Mouse (Mus musculus) urinary bladder, postnatal 14 days (tissue): ENCODE data around the gene Cd6.
A peak's percentile ranks its signal among the peaks of the same experiment; 100 is the strongest.

Experiments used
- DNase-seq: peaks from one replicate; pipeline ENCODE4 v3.0.0; 2021; ENCODE audit warnings: low spot score

Cd6 gene

DNA sequence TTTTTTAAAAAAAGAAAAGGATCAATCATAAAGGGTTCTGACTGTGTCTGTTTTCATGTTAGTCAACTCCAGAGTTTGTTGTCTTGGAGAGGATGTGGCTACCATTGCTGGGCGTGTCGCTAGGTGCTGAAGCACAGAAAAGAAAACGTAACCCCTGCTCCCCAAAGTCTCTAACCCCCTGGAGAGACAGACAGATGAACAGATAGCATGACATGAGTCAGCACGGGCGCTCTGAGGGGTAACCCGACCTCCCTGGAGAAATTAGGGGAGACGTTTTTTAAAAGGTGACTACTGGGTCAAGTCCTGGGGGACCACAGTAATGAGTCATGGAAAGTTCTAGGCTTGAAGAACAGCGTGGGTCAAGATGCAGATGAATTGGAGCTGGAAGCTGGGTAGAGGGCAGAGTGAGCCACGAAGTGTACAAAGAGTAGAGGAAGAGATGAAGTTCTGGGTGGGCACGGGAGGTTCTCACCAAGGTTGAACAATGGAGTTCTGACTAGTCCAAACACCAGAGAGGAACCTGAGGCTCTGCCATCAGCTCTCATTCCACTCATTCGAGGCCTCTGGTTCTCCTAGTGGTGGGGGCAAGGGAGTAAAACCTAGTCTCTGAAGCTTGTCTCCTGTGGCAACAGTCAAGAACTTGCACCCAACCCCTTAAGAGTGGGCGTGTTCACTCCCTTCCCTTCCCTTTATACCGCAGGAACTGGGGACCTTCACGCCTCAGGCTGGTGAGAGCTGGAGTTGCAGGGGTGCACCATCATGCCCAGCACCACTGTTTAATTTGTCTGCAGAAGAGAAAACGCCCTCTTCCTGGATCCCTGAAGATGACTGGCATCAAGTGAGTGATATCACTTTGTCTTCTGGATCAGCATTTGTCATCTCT, 9.4 kb upstream of the Cd6 start, which contains the start of gene Slc15a3:
TSS of gene Slc15a3 (plus strand) at position 718 of the 883 bp plus-strand sequence.
- DNase-seq: no peak

DNA sequence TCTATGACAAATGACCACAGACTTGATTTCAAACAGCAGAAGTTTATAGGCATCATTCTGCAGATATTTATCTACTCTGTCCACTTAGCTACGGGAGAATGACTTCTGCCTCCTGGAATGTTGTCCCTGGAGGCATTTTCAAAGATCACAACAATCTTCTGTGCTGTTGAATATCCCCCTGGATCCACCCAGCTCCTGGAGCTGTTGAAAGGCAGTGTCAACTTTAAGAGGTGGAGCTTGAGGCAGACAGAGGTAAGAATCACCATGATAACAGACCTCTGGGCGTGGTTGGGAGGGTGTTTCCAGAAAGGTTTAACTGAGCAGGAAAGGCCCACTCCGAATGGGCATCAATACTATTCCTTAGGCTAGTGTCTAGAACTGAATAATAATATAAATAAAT, 5.8 kb upstream of the Cd6 start:
- DNase-seq: no peak

GRCm38 (mm10) chr19:10833611-10834010, 3.8 kb upstream of the Cd6 start:
- no peak for DNase-seq

GRCm38 (mm10) chr19:10832030-10832429, 2.2 kb upstream of the Cd6 start:
- no peak for DNase-seq

GRCm38 (mm10) chr19:10831424-10831823, 1.6 kb upstream of the Cd6 start:
- peak; percentile 80 for DNase-seq

DNA sequence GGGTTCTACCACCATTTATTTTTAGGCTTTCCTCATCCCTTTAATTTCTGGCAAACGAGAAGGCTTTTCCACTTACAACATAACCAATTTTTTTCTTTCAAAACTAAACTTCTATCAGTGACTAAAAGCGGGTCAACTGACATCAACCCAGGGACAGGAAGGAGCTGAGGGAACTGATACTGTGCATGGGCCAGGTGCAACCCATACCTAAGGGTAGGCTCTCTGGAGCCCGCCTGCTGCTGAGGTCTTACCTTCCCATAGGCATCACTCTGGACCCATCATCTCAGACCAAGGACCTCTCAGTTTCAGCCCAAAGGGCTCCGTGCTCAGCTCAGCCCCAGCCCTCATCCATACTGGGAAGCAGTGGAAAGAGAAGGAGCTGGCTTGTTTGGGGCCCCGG, 1.5 kb downstream of the Cd6 start:
- no peak for DNase-seq

GRCm38 (mm10) chr19:10824061-10824460, 5.8 kb downstream of the Cd6 start:
- no peak for DNase-seq

DNA sequence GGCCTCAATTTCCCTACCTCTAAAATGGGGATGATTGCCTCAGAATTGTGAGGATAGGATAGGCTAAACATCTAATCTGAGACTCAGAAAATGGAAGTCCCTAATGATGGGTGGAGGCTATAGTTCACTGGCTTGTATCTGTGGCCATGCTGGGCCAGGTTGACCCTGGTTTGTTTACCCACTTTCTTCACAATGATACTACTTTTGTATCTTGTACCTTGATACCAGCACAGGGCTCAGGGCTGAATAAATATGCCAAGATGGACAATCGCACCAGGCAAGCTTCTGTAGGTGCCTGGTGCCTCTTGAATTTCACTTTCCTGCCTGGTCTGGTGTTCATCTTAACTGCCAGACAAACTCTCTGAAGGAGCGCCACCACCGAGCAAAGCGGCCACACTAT, 7.3 kb downstream of the Cd6 start:
- no peak for DNase-seq

DNA sequence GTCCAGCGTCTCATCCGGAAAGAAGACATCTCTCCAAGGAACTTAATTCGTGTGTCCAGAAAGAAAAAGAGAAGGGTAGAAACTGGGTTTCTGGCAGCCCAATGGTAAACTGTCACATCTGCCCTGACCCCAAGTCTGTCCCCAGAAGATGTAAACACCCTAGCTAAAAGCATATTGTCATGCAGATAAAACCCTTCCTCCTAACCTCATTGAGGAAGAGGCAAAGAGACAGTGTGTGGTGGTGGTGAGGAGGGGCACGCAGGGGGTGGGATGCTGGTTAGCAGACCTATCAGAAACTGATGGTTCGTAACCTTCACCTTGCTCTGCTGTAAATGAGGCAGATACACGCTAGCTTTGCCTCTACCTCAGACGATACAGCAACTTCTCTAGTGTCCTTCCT, 8.5 kb downstream of the Cd6 start:
- DNase-seq: no peak

DNA sequence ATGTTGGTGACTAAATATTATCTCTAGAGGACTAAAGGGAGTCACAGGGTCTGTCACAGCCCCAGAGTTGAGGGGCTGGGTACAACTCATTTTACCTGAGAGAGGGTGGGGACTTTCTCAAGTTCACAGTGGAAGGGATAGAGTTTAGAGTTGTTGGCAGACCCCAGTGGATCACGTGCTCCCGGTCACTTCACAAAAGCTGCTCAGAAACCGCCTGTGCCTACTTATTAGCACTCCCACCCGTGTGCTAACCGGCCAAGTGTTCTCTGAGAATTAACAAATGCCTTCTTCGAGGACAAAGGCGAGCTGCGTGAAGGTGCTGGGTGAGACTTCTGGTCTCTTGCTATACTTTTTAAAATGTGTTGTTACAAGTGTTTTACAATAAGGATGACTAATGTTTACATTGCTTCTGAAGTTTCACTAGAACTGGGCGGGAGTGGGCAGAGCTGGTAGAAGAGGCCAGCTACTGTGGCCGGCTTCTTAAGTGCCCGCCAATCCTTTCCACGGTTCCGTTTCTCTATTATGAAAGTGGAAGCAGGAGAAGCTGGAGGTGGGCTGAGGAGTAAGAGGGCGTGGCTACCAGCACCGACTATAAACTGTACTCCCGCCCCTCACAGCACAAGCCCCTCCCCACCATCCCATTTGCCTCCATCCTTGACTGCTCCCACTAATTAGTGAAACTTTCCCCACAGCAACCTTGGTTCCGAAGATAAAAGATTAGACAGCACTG, 11.5 kb downstream of the Cd6 start:
- peak; percentile 25 for DNase-seq

DNA sequence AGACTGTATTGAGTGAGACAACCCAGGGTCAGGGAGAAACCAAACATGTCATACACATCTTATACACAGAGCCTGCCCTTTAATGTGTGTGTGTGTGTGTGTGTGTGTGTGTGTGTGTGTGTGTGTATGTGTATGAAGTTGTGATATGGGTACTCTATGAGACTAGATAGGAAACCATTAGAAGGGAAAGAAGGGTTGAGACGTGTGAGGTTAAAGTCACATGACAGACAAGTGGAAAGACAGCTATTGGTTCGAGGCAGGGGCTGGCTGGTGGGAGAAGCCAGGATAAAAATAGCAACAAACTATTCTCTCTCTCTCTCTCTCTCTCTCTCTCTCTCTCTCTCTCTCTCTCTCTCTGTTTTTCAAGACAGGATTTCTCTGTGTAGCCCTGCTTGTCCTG, 13.4 kb downstream of the Cd6 start:
- no peak for DNase-seq

GRCm38 (mm10) chr19:10815871-10816270, 14.0 kb downstream of the Cd6 start:
- no peak for DNase-seq

GRCm38 (mm10) chr19:10813905-10814304, 16.0 kb downstream of the Cd6 start:
- no peak for DNase-seq

GRCm38 (mm10) chr19:10813039-10813438, 16.8 kb downstream of the Cd6 start:
- DNase-seq: no peak

GRCm38 (mm10) chr19:10811471-10811870, 18.4 kb downstream of the Cd6 start:
- DNase-seq: no peak

DNA sequence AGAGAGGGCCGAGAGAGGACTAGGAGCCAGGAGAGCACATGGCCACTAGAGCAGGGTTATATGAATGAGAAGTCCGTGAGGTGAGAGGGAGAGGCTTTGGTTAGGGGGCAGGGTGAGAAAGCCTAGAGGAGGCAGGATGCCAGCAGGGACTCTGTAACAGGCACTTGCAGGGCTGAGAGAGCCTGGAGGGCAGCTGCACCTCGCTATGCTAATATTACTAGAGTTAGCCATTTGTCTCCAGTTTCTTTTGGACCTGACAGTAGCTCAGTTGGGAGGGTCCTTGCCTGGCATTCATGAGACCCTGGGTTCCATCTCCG, 19.7 kb downstream of the Cd6 start:
- no peak for DNase-seq

GRCm38 (mm10) chr19:10809428-10810175, 20.3 kb downstream of the Cd6 start:
- no peak for DNase-seq

DNA sequence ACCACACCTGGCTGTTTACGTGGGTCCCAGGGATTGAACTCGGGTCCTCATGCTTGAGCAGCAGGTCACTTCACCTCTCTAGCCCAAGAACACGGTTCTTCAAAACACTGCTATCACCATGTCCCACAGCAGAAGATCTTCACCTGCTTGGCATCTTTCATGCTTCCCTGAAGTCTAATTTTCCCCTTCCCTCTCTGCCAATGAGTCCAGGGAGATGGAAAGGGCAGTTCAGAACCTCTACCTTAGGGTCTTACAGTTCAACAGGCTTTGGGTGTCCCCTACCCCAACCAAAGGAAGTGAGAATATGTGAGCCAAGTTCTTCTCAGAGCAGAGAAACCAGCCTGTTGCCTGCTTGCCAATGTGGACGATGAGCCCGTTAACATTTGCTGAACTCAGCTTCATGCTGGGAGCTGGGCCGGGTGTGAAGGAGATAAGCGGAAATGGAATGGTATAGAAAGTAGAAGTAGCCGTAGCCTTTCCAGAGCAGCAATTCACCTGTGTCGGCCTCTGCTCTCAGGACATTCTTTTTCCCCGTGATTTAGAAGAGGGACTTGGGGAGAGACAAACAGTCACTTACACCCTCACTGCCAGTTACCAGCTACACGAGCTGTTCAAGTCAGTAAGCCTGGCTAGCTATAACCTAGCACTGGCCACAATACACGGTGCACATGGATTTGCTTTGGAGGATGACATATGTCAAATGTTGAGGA, 21.2 kb downstream of the Cd6 start:
- no peak for DNase-seq

DNA sequence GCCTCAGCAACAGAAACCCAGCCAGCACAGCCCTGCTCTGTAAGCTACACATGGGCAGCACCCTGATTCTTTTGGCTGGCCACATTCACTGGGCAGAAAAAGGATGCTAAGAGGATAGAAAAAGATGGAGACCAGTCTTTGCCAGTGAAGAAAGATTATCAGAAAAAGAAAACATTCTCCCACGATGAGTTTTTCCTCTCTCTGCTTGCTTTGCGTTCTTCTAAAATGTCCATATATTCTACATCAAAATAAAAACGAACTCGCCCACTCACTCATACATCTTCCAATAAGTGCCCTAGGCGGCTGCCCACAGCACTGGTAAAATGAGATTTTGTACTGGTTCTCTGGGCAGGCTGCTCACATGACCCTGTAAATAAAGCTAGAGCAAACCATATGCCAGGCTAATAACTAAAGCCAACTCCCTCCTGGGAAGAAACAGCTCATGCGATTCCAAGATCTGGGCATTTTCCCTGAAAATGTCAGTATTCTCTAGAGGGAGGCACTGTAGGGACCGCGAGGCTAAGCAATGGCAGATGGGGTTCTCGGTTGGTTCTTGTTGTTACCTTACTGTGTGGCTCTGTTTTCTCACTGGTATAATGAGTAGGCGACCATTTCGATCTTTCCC, 24.1 kb downstream of the Cd6 start:
- no peak for DNase-seq

GRCm38 (mm10) chr19:10804850-10805660, 24.8 kb downstream of the Cd6 start:
- no peak for DNase-seq

DNA sequence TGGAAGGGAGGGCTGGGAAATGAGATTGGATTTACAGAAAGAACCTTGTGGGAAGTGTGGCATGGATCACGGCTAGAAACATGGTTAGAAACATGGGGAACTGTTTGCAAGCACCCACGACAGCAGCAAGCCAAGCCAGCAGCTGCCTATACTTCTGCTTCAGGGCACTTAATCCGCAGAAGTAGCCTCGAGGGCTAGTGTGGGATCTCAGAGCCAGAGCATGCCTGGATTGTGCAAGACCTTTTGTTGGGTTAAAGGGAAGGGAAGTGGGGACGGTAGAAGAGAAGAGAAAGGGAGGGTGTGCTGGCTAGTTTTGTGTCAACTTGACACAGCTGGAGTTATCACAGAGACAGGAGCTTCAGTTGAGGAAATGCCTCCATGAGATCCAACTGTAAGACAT, 26.1 kb downstream of the Cd6 start:
- DNase-seq: no peak
